Comparison of ENCODE assay signal across 14 mouse cellular contexts in the genomic region with DNA sequence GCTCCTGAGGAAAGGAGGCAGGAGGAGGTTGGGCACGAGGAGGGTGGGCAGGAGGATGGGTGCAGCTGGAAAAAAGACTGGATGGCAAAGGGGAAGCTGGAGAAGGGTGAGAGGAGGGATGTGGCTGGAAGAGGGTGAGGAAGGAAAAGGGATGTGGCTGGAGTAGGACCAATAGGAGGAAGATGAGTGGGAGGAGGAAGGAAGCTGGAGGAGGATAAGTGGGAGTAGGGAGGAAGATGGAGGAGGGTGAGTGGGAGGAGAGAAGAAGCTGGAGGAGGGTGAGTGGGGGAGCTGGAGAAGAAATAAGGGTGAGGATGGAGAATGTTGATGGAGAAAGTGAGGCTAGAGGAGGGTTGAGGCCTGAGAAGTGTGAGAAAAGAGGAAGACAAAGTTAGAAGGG. TPM values are rescaled to one million over a fixed set of nuclear protein-coding genes. Genes with fewer than 3 reads are reported as not detected.
"Had no signal": no experiment of that assay in that cellular context is flagged by ENCODE, and none has a peak within 500 bp of the region (broad histone marks: within the 10 kb centered on the region; RNA-seq: fewer than 3 reads in every experiment).

No protein-coding gene starts in this region.

- H3K27ac ChIP-seq: left cerebral cortex, adult 2 months; limb, embryonic 15.5 days; liver, embryonic 13.5 days; midbrain, embryonic 13.5 days; stomach, embryonic 15.5 days had no signal

- ATAC-seq: midbrain, embryonic 13.5 days had no signal

- H3K4me3 ChIP-seq: left cerebral cortex, adult 2 months; limb, embryonic 15.5 days; liver, embryonic 13.5 days; midbrain, embryonic 13.5 days; myocyte; stomach, embryonic 15.5 days had no signal

- DNase-seq: kidney, adult 8-10 months; kidney, postnatal 25 days; liver, embryonic 13.5 days; right cerebral cortex, postnatal 14 days had no signal

- H3K9me3 ChIP-seq: limb, embryonic 15.5 days; liver, embryonic 13.5 days; midbrain, embryonic 13.5 days; stomach, embryonic 15.5 days had no signal

- H3K27me3 ChIP-seq: limb, embryonic 15.5 days; stomach, embryonic 15.5 days had no signal

RNA-seq across cellular contexts. Expression of a gene that starts 51.7 kb away (rescaled TPM):
- polyA plus RNA-seq: kidney, embryonic 16.5 days; limb, embryonic 11.5 days; limb, embryonic 15.5 days; liver, embryonic 13.5 days; lung, embryonic 16.5 days; midbrain, embryonic 13.5 days; myocyte; neural tube, embryonic 11.5 days; stomach, embryonic 15.5 days; thymus, postnatal 0 days had no signal
